Mouse (Mus musculus) left cerebral cortex, adult 2 months (tissue): ENCODE measurements around the gene Pitpnm2. TPM values are rescaled to one million over a fixed set of nuclear protein-coding genes. Genes with fewer than 3 reads are reported as not detected.

Experiments
- DNase-seq, 2 experiments: peaks; one replicate each; pipeline ENCODE4 v3.0.0; 2021 to 2022; ENCODE audit warnings: low spot score in 2 of 2, mixed read lengths in 1 of 2; ENCODE audit errors: extremely low spot score in 1 of 2
- H3K27ac ChIP-seq: fragments of 200-600 bp; 2 replicates; pipeline ENCODE4 v1.8.1; 2022
- H3K4me3 ChIP-seq: fragments of 200-600 bp; 2 replicates; pipeline ENCODE4 v1.8.1; 2022
- CTCF ChIP-seq: fragments of 200-600 bp; IDR thresholded peaks from 2 replicates; pipeline ENCODE4 v1.8.1; 2022; ENCODE audit warnings: antibody characterized with exemption, mild to moderate bottlenecking, moderate library complexity
- intact Hi-C: fragments of 180-260 bp; cut with DNase I; formaldehyde crosslinking; loops from one replicate; pipeline ENCODE4 v1.15.1; 2025
- total RNA-seq, 2 experiments: library from RNA; stranded (reverse); gene quantifications; 2 replicates each; pipeline ENCODE4 v1.2.3; 2021

Gene Pitpnm2
- total RNA-seq, 2 experiments from 2014 or later, result 317 to 336 TPM

- no peak overlapping the region for H3K27ac ChIP-seq
- DNase-seq, result no peak
- no peak overlapping the region for H3K4me3 ChIP-seq
- intact Hi-C loops, result no loop called here
- TF ChIP-seq CTCF, result no peak
These were observed 17.3 kb upstream of the Pitpnm2 start for GRCm38 (mm10) chr5:124266821-124267220.

- intact Hi-C loops, result no loop called here
- no peak for DNase-seq
- TF ChIP-seq CTCF, result no peak
These were observed 13.7 kb upstream of the Pitpnm2 start for GRCm38 (mm10) chr5:124263246-124263645.

GRCm38 (mm10) chr5:124262090-124262489, 12.5 kb upstream of the Pitpnm2 start:
- no peak overlapping the region for H3K4me3 ChIP-seq
- no peak for TF ChIP-seq CTCF
- no peak overlapping the region for H3K27ac ChIP-seq
- intact Hi-C loops, result no loop called here
- DNase-seq, result no peak

More at GRCm38 (mm10) chr5:124263246-124263645, 13.7 kb upstream of the Pitpnm2 start:
- no peak overlapping the region for H3K27ac ChIP-seq
- H3K4me3 ChIP-seq, result no peak overlapping the region

- TF ChIP-seq CTCF, result peak; percentile 62
- intact Hi-C loops, result no loop called here
- Histone ChIP-seq H3K4me3 (no peak overlapping the region), H3K27ac (no peak overlapping the region)
- DNase-seq, result no peak
These were observed 9.6 kb upstream of the Pitpnm2 start for GRCm38 (mm10) chr5:124259133-124259532.

GRCm38 (mm10) chr5:124258026-124258425, 8.5 kb upstream of the Pitpnm2 start:
- no peak overlapping the region for H3K27ac ChIP-seq
- no peak overlapping the region for H3K4me3 ChIP-seq
- no peak for TF ChIP-seq CTCF
- intact Hi-C loops, result no loop called here
- DNase-seq, result no peak

GRCm38 (mm10) chr5:124255141-124255540, 5.6 kb upstream of the Pitpnm2 start:
- no peak for TF ChIP-seq CTCF
- Histone ChIP-seq H3K27ac (no peak overlapping the region), H3K4me3 (no peak overlapping the region)
- intact Hi-C loops, result no loop called here
- no peak for DNase-seq

- H3K4me3 ChIP-seq, result no peak overlapping the region
- H3K27ac ChIP-seq, result peak overlapping the region; percentile 73; the same call in 1 of the 2 replicates
- DNase-seq, result no peak
- intact Hi-C loops, result loop anchor here (1.0 kb wide), 1 partner anchor 87 kb away; no protein-coding TSS in a partner anchor
- no peak for TF ChIP-seq CTCF
These were observed 4.0 kb upstream of the Pitpnm2 start for GRCm38 (mm10) chr5:124253555-124253954.

- no peak for TF ChIP-seq CTCF
- Histone ChIP-seq H3K27ac (peak overlapping the region; percentile 73), H3K4me3 (no peak overlapping the region)
- intact Hi-C loops, result loop anchor here (1.0 kb wide), 1 partner anchor 86 kb away; no protein-coding TSS in a partner anchor
- DNase-seq, result no peak
These were observed 3.2 kb upstream of the Pitpnm2 start for GRCm38 (mm10) chr5:124252580-124253320.

GRCm38 (mm10) chr5:124251070-124251469, 1.5 kb upstream of the Pitpnm2 start:
- no peak overlapping the region for H3K27ac ChIP-seq
- intact Hi-C loops, result no loop called here
- H3K4me3 ChIP-seq, result no peak overlapping the region
- TF ChIP-seq CTCF, result no peak
- DNase-seq, result no peak

- intact Hi-C loops, result loop anchor here (2.0 kb wide), 1 partner anchor 26 kb away; no protein-coding TSS in a partner anchor
- peak overlapping the region; percentile 88 for H3K27ac ChIP-seq
- peak; percentile 48 to 55 for DNase-seq
- H3K4me3 ChIP-seq, result peak overlapping the region; percentile 62
- TF ChIP-seq CTCF, result no peak
These were observed 531 bp downstream of the Pitpnm2 start for GRCm38 (mm10) chr5:124248845-124249613.

GRCm38 (mm10) chr5:124247986-124248626, 1.5 kb downstream of the Pitpnm2 start:
- peak overlapping the region; percentile 62 for H3K4me3 ChIP-seq
- H3K27ac ChIP-seq, result peak overlapping the region; percentile 88
- DNase-seq, result no peak
- TF ChIP-seq CTCF, result no peak
- intact Hi-C loops, result loop anchor here (2.0 kb wide), 1 partner anchor 25 kb away; no protein-coding TSS in a partner anchor

GRCm38 (mm10) chr5:124247296-124247695, 2.3 kb downstream of the Pitpnm2 start:
- H3K4me3 ChIP-seq, result peak overlapping the region; percentile 62
- peak overlapping the region; percentile 88 for H3K27ac ChIP-seq
- intact Hi-C loops, result no loop called here
- TF ChIP-seq CTCF, result no peak
- DNase-seq, result no peak
